Mouse (Mus musculus) large intestine, adult 2 months (tissue): ENCODE results near the gene Gm17545. TPM values are rescaled to one million over a fixed set of nuclear protein-coding genes. Genes with fewer than 3 reads are reported as not detected.

Experiments
- DNase-seq: peaks from one replicate; pipeline ENCODE4 v3.0.0-alpha.2; 2012; ENCODE audit warnings: low read depth, low spot score
- WGBS: fragments of 180-500 bp; shearing (Covaris S2); methylation state at CpG from one replicate; pipeline ENCODE4 v1.1.7; 2018; 5-methylcytosine and 5-hydroxymethylcytosine counted together
- polyA plus RNA-seq: library from polyadenylated mRNA; depleted of rRNA; stranded (reverse); fragments of >200 nt; gene quantifications from 2 replicates; pipeline ENCODE4 v1.2.3, GENCODE M21; 2012

The Gm17545 gene
- polyA plus RNA-seq, 1 experiment, result not detected

GRCm38 (mm10) chr9:22434101-22434500, 20.0 kb upstream of the Gm17545 start:
- WGBS, result 95% methylated on average over 2 of the region's 2 CpGs
- no peak for DNase-seq

GRCm38 (mm10) chr9:22438826-22439225, 15.3 kb upstream of the Gm17545 start:
- WGBS, result 69% methylated on average over 1 of the region's 1 CpGs
- no peak for DNase-seq

DNA sequence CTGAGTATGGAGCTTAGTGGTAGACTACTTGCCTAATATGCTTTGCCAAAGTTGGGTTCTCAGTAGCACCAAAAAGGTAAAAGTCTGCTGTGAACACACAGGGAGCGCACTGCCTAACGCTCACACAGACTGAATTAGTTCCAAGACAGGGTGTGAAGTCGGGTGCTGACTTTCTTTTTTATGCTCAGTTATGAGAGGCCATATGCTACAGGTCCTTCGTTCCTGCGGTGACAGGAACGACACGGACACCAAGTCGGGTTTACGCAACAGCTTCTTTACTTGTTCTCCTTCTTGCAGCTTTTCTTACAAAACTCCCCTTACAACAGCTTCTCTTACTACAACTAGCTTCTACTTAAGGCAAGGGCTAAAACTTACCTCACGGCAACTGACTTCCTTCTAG, 10.9 kb upstream of the Gm17545 start:
- 87% methylated on average over 10 of the region's 10 CpGs for WGBS
- no peak for DNase-seq

DNA sequence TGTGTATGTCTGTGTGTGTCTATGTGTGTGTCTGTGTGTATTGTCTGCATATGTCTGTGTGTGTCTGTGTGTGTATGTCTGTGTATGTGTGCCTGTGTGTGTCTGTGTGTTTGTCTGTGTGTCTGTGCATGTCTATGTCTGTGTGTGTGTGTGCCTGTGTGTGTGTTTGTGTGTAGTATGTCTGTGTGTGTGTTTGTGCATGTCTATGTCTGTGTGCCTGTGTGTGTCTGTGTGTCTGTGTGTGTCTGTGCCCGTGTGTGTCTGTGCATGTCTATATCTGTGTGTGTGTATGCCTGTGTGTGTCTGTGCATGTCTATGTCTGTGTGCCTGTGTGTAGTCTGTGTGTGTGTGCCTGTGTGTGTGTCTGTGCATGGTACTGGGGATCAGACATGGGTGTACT, 9.0 kb upstream of the Gm17545 start:
- no peak for DNase-seq
- WGBS, result 90% methylated on average over 1 of the region's 1 CpGs

- no peak for DNase-seq
- 56% methylated on average over 5 of the region's 5 CpGs for WGBS
Observed at GRCm38 (mm10) chr9:22447213-22447612, 6.9 kb upstream of the Gm17545 start.

DNA sequence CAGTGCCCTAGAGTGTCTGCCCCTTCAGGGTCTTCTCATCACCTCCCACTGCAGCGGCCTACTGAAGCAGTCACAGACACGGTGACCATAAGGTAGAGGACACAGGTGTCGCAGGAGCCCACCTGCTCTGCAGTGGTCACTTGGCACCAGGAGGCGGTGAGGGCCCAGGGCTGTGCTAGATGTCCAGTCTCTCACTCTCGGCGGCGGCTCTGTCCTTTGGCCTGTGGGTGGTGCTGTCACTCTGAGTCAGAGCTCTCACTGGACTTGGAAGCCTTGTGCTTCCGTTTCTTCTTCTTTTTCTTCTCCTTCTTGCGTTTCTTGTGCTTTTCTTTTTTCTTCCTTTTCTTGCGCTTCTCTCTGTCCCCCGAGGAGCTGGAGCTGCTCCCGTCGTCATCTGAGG, 5.7 kb upstream of the Gm17545 start:
- WGBS, result 89% methylated on average over 13 of the region's 13 CpGs
- DNase-seq, result no peak

GRCm38 (mm10) chr9:22449209-22449608, 4.9 kb upstream of the Gm17545 start:
- WGBS, result 88% methylated on average over 6 of the region's 6 CpGs

GRCm38 (mm10) chr9:22452697-22453096, 1.4 kb upstream of the Gm17545 start:
- 93% methylated on average over 10 of the region's 10 CpGs for WGBS
- no peak for DNase-seq

More at GRCm38 (mm10) chr9:22449209-22449608, 4.9 kb upstream of the Gm17545 start:
- DNase-seq, result no peak

- DNase-seq, result no peak
- WGBS, result 91% methylated on average over 10 of the region's 10 CpGs
Observed at GRCm38 (mm10) chr9:22453501-22453924, 577 bp upstream of the Gm17545 start.

DNA sequence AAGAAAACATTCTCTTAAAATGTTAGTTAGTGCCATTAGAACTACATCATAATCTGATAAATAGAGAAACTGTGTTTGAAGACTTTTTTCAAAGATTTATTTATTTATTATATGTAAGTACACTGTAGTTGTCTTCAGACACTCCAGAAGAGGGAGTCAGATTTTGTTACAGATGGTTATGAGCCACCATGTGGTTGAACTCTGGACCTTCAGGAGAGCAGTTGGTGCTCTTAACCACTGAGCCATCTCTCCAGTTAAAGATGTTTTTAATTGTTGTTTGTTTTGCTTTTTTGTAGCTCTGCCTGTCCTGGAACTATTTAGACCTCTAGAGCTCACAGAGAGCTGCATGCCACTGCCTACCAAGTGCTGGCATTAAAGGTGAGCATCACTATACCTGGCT, 951 bp downstream of the Gm17545 start:
- no peak for DNase-seq

GRCm38 (mm10) chr9:22457142-22457835, 3.2 kb downstream of the Gm17545 start:
- no peak for DNase-seq
- WGBS, result 82% methylated on average over 11 of the region's 11 CpGs

- WGBS, result 80% methylated on average over 3 of the region's 3 CpGs
- no peak for DNase-seq
Observed at GRCm38 (mm10) chr9:22461946-22462345, 7.9 kb downstream of the Gm17545 start.

DNA sequence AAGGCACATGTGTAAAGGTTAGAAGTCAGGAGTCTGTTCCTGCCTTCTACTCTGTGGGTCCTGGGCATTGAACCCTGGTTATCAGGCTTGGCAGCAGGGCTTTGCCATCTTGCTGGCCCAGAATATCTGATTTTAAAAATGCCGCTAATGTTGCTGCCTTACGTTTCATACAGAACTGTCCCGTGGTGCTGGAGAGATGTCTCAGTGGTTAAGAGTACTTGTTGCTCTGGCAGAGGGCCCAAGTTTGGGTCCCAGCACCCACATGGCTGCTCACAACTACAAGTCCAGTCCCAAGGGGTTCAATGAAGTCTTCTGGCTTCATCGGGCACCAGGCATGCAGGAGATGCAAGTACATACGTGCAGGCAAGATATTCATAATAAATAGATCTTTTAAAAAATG, 12.1 kb downstream of the Gm17545 start:
- 97% methylated on average over 5 of the region's 5 CpGs for WGBS
- DNase-seq, result no peak

GRCm38 (mm10) chr9:22467371-22468169, 13.5 kb downstream of the Gm17545 start:
- under 1% methylated on average over 72 of the region's 73 CpGs for WGBS
- peak; percentile 32 for DNase-seq

DNA sequence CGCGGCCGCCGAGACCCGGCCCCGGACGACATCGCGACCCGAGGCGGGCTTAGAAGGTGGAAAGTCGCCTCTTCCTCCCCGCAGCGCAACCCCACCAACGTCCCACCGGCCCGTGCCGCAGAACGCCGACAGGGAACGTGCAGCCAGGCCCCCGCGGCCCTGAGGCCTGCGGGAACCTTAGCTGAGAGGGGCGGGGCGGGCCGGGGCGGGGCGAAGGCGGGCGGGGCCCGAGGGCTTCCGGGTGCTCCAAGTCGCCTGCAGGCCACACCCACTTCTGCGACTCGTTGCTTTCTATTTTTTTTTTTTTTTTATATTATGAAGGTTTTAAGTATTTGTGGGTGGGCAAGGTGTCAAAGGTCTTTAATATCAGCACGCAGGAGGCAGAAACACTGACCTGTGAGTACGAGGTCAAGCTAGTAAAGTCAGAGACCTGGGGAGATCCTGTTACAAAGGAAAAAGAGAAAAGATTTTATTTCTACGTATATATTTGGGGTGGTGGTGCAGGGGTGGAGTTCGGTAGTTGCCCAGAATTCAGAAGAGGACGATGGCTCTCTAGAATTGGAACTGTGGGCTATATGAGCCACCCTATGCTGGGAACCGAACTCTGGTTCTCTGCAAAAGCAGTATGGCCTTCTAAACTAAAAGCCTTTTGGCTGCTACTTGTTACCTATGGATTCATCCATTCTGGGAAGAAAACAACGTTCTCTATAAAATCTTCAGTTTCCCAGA, 14.2 kb downstream of the Gm17545 start:
- peak; percentile 35 for DNase-seq
- 3% methylated on average over 43 of the region's 43 CpGs for WGBS

GRCm38 (mm10) chr9:22468899-22469259, 14.8 kb downstream of the Gm17545 start:
- no peak for DNase-seq
- WGBS, result 70% methylated on average over 8 of the region's 8 CpGs

- WGBS, result 81% methylated on average over 3 of the region's 3 CpGs
- DNase-seq, result no peak
Observed at GRCm38 (mm10) chr9:22469643-22470042, 15.6 kb downstream of the Gm17545 start, which contains the start of gene Rp9. Rp9 (minus strand) TSS chr9:22469743.

- peak; percentile 72 for DNase-seq
- under 1% methylated on average over 25 of the region's 25 CpGs for WGBS
Observed at GRCm38 (mm10) chr9:22475424-22475868, 21.4 kb downstream of the Gm17545 start, which contains the start of gene Bbs9. Bbs9 (plus strand) TSS chr9:22475715.

DNA sequence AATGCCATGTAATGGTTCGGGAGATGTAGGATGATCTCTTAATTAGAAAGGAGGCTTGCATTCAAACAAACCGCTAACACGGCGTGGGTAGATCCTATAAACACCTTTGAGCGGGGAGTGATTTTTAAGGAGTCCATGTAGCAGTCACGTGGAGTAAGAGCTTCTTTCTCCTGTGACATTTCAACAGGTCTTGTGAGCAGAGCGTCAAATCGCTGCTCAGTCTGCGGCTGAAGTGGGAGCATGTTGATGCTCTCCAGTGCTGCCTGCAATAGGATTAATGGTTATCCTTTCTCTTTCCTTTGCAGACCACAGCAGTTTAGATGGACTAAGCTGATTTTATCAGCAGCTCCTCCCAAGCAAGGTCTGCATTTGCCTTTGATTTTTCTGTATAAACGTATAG, 22.2 kb downstream of the Gm17545 start:
- no peak for DNase-seq
- 5% methylated on average over 10 of the region's 10 CpGs for WGBS

- 95% methylated on average over 8 of the region's 8 CpGs for WGBS
- no peak for DNase-seq
Observed at GRCm38 (mm10) chr9:22478946-22479345, 24.9 kb downstream of the Gm17545 start.
